Comparison of ENCODE assay signal across 10 mouse cellular contexts in the genomic region with DNA sequence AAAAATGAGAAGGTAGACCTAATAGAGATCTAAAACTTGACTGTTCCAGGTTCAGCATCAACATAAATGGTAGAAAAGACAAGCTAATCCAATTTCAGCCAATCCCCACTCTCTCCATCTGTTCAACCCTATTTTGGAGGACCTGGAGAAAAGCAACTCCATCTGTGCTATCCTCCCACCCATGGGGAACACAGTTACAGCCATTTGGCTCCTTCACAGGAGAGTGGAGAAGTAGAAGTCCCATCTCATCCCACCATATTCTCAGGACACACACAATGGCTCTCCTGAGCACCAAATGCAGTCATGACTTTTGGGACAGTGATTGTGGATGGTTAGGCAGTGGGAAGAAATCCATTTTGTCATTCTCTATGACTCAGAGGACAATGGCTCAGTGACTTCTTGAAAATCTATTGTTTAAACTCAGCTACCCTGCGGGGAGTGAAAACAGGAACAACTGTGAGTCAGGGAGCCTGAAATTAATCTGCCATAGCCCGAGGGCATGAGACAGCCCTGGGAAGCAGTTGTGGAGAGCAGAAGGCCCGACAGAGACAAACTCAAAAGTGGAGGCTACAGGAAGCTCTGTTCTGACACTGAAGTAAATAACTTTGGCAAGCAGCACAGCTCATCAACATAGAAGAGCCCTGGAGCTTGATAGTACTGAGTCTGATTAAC.
DNase-seq lines count a peak whose midpoint lies in the region; ATAC-seq and TF ChIP-seq lines count a peak whose summit lies in the region.
"Had no signal": no experiment of that assay in that cellular context is flagged by ENCODE, and none has a peak within 500 bp of the region (broad histone marks: within the 10 kb centered on the region; RNA-seq: fewer than 3 reads in every experiment).

No protein-coding gene starts in this region.

- POLR2A ChIA-PET in Patski (lab: Charles Lee), result no interaction called here

- in situ Hi-C loops in Patski (cut with MboI; ENCODE audit: low pct_unique_long_range_greater_than_20kb), result no loop called here

- CTCF ChIA-PET in Patski (lab: Charles Lee), result interaction anchor here (0.7 to 0.9 kb wide), 2 partner anchors 11 to 26 kb away, joined by 3 to 4 read pairs; no protein-coding TSS in a partner anchor

- TF ChIP-seq CTCF in Patski (IDR thresholded peaks at IDR 0.05), result no peak

- peak; percentile 99 for ATAC-seq in Patski
- ATAC-seq: intestine, postnatal 0 days had no signal

- H3K27me3 ChIP-seq in Patski, result no peaks in the 10 kb centered on the region
- H3K27me3 ChIP-seq: limb, embryonic 15.5 days had no signal

- DNase-seq in adrenal gland, postnatal 14 days, result peak; percentile 16
- no peak for DNase-seq in adrenal gland, adult 8-10 months
- DNase-seq in Patski (ENCODE audit: low read depth, low spot score), result peak; percentile 90
- peak; percentile 40 to 44 for DNase-seq in cerebellum, postnatal 36 days
- peak; percentile 48 to 53 for DNase-seq in layer of hippocampus, postnatal 36 days
- no peak for DNase-seq in ovary, postnatal 14 days (ENCODE audit: low spot score)
- no peak for DNase-seq in urinary bladder, postnatal 36 days (ENCODE audit: low spot score in 2 of 2)
- no peak for DNase-seq in testis, postnatal 14 days (ENCODE audit: low spot score)

Comparison
In these comparisons a context has a peak if more than half of its experiments do, and no peak if none do; other contexts are left out.
1. DNase-seq: peak in adrenal gland, postnatal 14 days (single experiment), Patski (single experiment), cerebellum, postnatal 36 days (2 of 2) and layer of hippocampus, postnatal 36 days (2 of 2); none in adrenal gland, adult 8-10 months (single experiment), ovary, postnatal 14 days (single experiment), urinary bladder, postnatal 36 days (0 of 2) and testis, postnatal 14 days (single experiment).